Comparison of ENCODE assay signal across 12 mouse cellular contexts in genomic region chr8:35237279-35237678, GRCm38 (mm10).
DNase-seq lines count a peak whose midpoint lies in the region; ATAC-seq lines count a peak whose summit lies in the region.
"Had no signal": no experiment of that assay in that cellular context is flagged by ENCODE, and none has a peak within 500 bp of the region (broad histone marks: within the 10 kb centered on the region; RNA-seq: fewer than 3 reads in every experiment).

No protein-coding gene starts in this region.

- no peak overlapping the region for H3K27ac ChIP-seq in forebrain, embryonic 14.5 days (ENCODE audit: low read depth, low read length)
- H3K27ac ChIP-seq in forebrain, embryonic 11.5 days (ENCODE audit: low read depth, low read length): no peak overlapping the region
- no peak overlapping the region for H3K27ac ChIP-seq in heart, embryonic 11.5 days (ENCODE audit: low read depth, low read length)

- H3K36me3 ChIP-seq in forebrain, embryonic 14.5 days (ENCODE audit: control insufficient read depth, insufficient read depth, low read length): no peaks in the 10 kb centered on the region
- H3K36me3 ChIP-seq in forebrain, embryonic 11.5 days (ENCODE audit: control insufficient read depth, insufficient read depth, low read length): no peaks in the 10 kb centered on the region
- H3K36me3 ChIP-seq in heart, embryonic 11.5 days (ENCODE audit: control insufficient read depth, insufficient read depth, low read length): no peaks in the 10 kb centered on the region

- no peaks in the 10 kb centered on the region for H3K27me3 ChIP-seq in forebrain, embryonic 14.5 days (replicated peaks; ENCODE audit: control insufficient read depth, insufficient read depth, low read length)
- H3K27me3 ChIP-seq in forebrain, embryonic 11.5 days (ENCODE audit: control insufficient read depth, insufficient read depth, low read length): no peaks in the 10 kb centered on the region
- no peaks in the 10 kb centered on the region for H3K27me3 ChIP-seq in heart, embryonic 11.5 days (ENCODE audit: control insufficient read depth, insufficient read depth, low read length)
- H3K27me3 ChIP-seq: Patski had no signal

- 82% methylated on average over 6 of the region's 6 CpGs for WGBS in forebrain, embryonic 14.5 days
- WGBS in forebrain, embryonic 11.5 days: 93% methylated on average over 6 of the region's 6 CpGs
- WGBS in heart, embryonic 11.5 days (ENCODE audit: insufficient replicate concordance): 43% methylated on average over 6 of the region's 6 CpGs

- H3K4me1 ChIP-seq in forebrain, embryonic 14.5 days (ENCODE audit: control insufficient read depth, insufficient read depth, low read length): no peaks in the 10 kb centered on the region
- H3K4me1 ChIP-seq in forebrain, embryonic 11.5 days (replicated peaks; ENCODE audit: control insufficient read depth, insufficient read depth, low read length): no peaks in the 10 kb centered on the region
- H3K4me1 ChIP-seq in heart, embryonic 11.5 days (ENCODE audit: control insufficient read depth, insufficient read depth, low read length): 0 out of 2 replicates have a peak, but pooled peaks cover 11% of the 10 kb centered on the region

- H3K4me3 ChIP-seq in forebrain, embryonic 14.5 days (ENCODE audit: low read depth, low read length): no peak overlapping the region
- no peak overlapping the region for H3K4me3 ChIP-seq in forebrain, embryonic 11.5 days (ENCODE audit: low read depth, low read length)
- peak overlapping the region; percentile 25 for H3K4me3 ChIP-seq in heart, embryonic 11.5 days (ENCODE audit: low read depth, low read length)

- H3K4me2 ChIP-seq in forebrain, embryonic 14.5 days (ENCODE audit: low read length): no peak overlapping the region
- H3K4me2 ChIP-seq in forebrain, embryonic 11.5 days (ENCODE audit: low read depth, low read length, severe bottlenecking): no peak overlapping the region
- peak overlapping the region; percentile 51 for H3K4me2 ChIP-seq in heart, embryonic 11.5 days

- no peak for ATAC-seq in forebrain, embryonic 14.5 days
- ATAC-seq in forebrain, embryonic 11.5 days (replicated peaks; ENCODE audit: low FRiP score): no peak
- no peak for ATAC-seq in heart, embryonic 11.5 days (replicated peaks; ENCODE audit: insufficient number of reproducible peaks, low FRiP score, low TSS enrichment)
- ATAC-seq: Patski had no signal

- no peaks in the 10 kb centered on the region for H3K9me3 ChIP-seq in forebrain, embryonic 14.5 days (replicated peaks; ENCODE audit: control insufficient read depth, low read length)
- H3K9me3 ChIP-seq in forebrain, embryonic 11.5 days (ENCODE audit: control insufficient read depth, low read length): no peaks in the 10 kb centered on the region
- no peaks in the 10 kb centered on the region for H3K9me3 ChIP-seq in heart, embryonic 11.5 days (replicated peaks; ENCODE audit: control insufficient read depth, low read length)

- intact Hi-C loops in left cerebral cortex, postnatal 14 days (cut with DNase I): no loop called here
- intact Hi-C loops in left cerebral cortex, postnatal 4 days (cut with DNase I): no loop called here

- DNase-seq in forebrain, embryonic 14.5 days (ENCODE audit: low spot score): peak; percentile 23
- DNase-seq in forebrain, embryonic 11.5 days (ENCODE audit: low spot score): no peak
- peak; percentile 47 to 79 for DNase-seq in left cerebral cortex, postnatal 14 days (ENCODE audit: low spot score in 2 of 2)
- DNase-seq in left cerebral cortex, postnatal 4 days: no peak
- DNase-seq in right cerebral cortex, postnatal 10 days (ENCODE audit: low spot score in 2 of 2): peak; percentile 54 to 57
- no peak for DNase-seq in urinary bladder, postnatal 4 days (ENCODE audit: low spot score in 2 of 2)
- no peak for DNase-seq in cerebellum, adult 9-11 months
- DNase-seq: cerebellum, postnatal 14 days; kidney, adult 8-10 months; liver had no signal

- H3K9ac ChIP-seq in forebrain, embryonic 14.5 days (ENCODE audit: low read length): no peak overlapping the region
- H3K9ac ChIP-seq in forebrain, embryonic 11.5 days (ENCODE audit: low read length): no peak overlapping the region
- H3K9ac ChIP-seq in heart, embryonic 11.5 days (ENCODE audit: low read depth, low read length): 0 out of 2 replicates have a peak overlapping the region, but pooled peaks have one; percentile 34

Comparison
In these comparisons a context has a peak if more than half of its experiments do, and no peak if none do; other contexts are left out.
1. DNase-seq: peak in forebrain, embryonic 14.5 days (single experiment), left cerebral cortex, postnatal 14 days (2 of 2) and right cerebral cortex, postnatal 10 days (2 of 2); none in forebrain, embryonic 11.5 days (single experiment), left cerebral cortex, postnatal 4 days (single experiment), urinary bladder, postnatal 4 days (0 of 2) and cerebellum, adult 9-11 months (single experiment).